Comparison of ENCODE assay signal across 7 mouse cellular contexts in the genomic region with DNA sequence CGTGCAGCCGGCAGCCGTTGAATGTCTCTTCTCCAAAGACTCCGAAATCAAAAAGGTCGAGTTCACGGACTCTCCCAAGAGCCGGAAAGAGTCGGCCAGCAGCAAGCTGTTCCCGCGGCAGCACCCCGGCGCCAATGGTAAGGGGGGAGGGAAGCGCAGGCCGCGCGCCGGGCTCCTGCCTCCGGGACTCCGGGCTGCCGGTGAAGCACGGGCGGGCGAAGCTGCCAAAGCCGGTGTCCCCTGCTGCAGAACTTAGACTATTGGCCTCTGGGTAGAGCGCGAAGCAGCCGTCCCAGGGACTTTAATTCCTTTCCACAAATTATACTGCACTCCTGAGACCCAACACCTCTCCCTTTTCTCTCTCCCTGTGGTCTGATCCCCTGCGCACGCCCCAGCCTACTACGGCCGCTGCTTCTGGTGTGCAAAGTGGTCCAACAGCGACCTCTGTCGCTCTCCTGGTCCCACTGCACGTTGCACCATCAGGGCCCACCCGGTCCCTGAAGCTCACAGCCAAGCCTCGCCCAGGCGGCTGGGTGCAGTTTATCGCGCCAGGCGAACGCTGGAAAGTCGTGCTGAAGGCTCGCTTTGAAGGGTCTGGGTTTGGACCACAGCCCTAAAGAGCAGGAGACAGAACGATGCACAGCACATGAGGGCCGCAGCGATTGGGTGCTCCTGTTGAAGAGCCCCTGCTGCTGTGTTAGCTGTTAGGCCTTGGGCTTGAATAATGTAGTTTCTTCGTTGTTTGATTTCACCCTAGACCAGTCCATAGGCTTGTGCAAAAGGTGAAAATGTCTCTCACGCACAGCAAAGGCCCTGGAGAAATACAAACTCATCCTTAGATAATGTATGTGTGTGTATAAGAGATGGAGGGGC. TPM values are rescaled to one million over a fixed set of nuclear protein-coding genes. Genes with fewer than 3 reads are reported as not detected.
DNase-seq lines count a peak whose midpoint lies in the region; ATAC-seq and TF ChIP-seq lines count a peak whose summit lies in the region.

No protein-coding gene starts in this region.

- H3K36me3 ChIP-seq in hindbrain, embryonic 14.5 days (replicated peaks; ENCODE audit: control insufficient read depth, insufficient read depth): no peaks in the 10 kb centered on the region
- H3K36me3 ChIP-seq in midbrain, embryonic 11.5 days (ENCODE audit: control insufficient read depth, insufficient read depth, low read length): no peaks in the 10 kb centered on the region
- H3K36me3 ChIP-seq in stomach, embryonic 16.5 days (ENCODE audit: control insufficient read depth, insufficient read depth, low read length): no peaks in the 10 kb centered on the region

- H3K4me3 ChIP-seq in hindbrain, embryonic 14.5 days (replicated peaks; ENCODE audit: low read length): peak overlapping the region; percentile 32
- H3K4me3 ChIP-seq in midbrain, embryonic 11.5 days (ENCODE audit: low read depth, low read length): peak overlapping the region; percentile 40
- H3K4me3 ChIP-seq in stomach, embryonic 16.5 days (replicated peaks; ENCODE audit: low read length): peak overlapping the region; percentile 49

- peak; percentile 96 for ATAC-seq in hindbrain, embryonic 14.5 days (ENCODE audit: low FRiP score)
- peak; percentile 91 for ATAC-seq in midbrain, embryonic 11.5 days (ENCODE audit: low FRiP score)
- ATAC-seq in stomach, embryonic 16.5 days (ENCODE audit: insufficient read depth, low FRiP score): peak; percentile 91

- peak overlapping the region; percentile 28; the same call in 1 of the 2 replicates for H3K9ac ChIP-seq in hindbrain, embryonic 14.5 days
- H3K9ac ChIP-seq in midbrain, embryonic 11.5 days (ENCODE audit: low read length): peak overlapping the region; percentile 6
- H3K9ac ChIP-seq in stomach, embryonic 16.5 days (ENCODE audit: low read length): peak overlapping the region; percentile 55; the same call in 1 of the 2 replicates

- no peaks in the 10 kb centered on the region for H3K9me3 ChIP-seq in hindbrain, embryonic 14.5 days (ENCODE audit: control insufficient read depth, low read length)
- H3K9me3 ChIP-seq in midbrain, embryonic 11.5 days (ENCODE audit: control insufficient read depth, low read length): no peaks in the 10 kb centered on the region
- H3K9me3 ChIP-seq in stomach, embryonic 16.5 days (replicated peaks; ENCODE audit: control insufficient read depth, low read length): no peaks in the 10 kb centered on the region

- intact Hi-C loops in left cerebral cortex, postnatal 4 days (cut with DNase I): loop anchor here (1.0 to 10.0 kb wide), 3 partner anchors 855 to 1202 kb away; no protein-coding TSS in a partner anchor

- no peak overlapping the region for H3K27ac ChIP-seq in hindbrain, embryonic 14.5 days
- no peak overlapping the region for H3K27ac ChIP-seq in midbrain, embryonic 11.5 days (ENCODE audit: low read depth, low read length)
- no peak overlapping the region for H3K27ac ChIP-seq in stomach, embryonic 16.5 days (ENCODE audit: low read length)

- TF ChIP-seq CTCF in brain, embryonic 14.5 days (IDR thresholded peaks at IDR 0.05; ENCODE audit: borderline replicate concordance, extremely low read depth, insufficient read depth, insufficient read length): peak; percentile 96

- WGBS in hindbrain, embryonic 14.5 days: under 1% methylated on average over 48 of the region's 48 CpGs
- WGBS in midbrain, embryonic 11.5 days: under 1% methylated on average over 48 of the region's 48 CpGs
- WGBS in stomach, embryonic 16.5 days: 2% methylated on average over 48 of the region's 48 CpGs

- DNase-seq in WW6 (ENCODE audit: low read depth, low spot score): peak; percentile 89
- DNase-seq in brain, embryonic 14.5 days (ENCODE audit: low read depth): peak; percentile 95
- peak; percentile 36 to 73 for DNase-seq in frontal cortex, postnatal 10 days (ENCODE audit: low spot score in 2 of 2)
- DNase-seq in hindbrain, embryonic 14.5 days (ENCODE audit: low spot score): peak; percentile 91
- peak; percentile 89 for DNase-seq in left cerebral cortex, postnatal 4 days
- peak; percentile 98 for DNase-seq in midbrain, embryonic 11.5 days (ENCODE audit: low spot score, missing footprints)

- peak overlapping the region; percentile 74 for H3K4me2 ChIP-seq in hindbrain, embryonic 14.5 days (replicated peaks)
- H3K4me2 ChIP-seq in midbrain, embryonic 11.5 days: peak overlapping the region; percentile 67
- H3K4me2 ChIP-seq in stomach, embryonic 16.5 days (ENCODE audit: low read depth, low read length): peak overlapping the region; percentile 79

- peaks cover 14% of the 10 kb centered on the region; the same call in 1 of the 2 replicates for H3K4me1 ChIP-seq in hindbrain, embryonic 14.5 days (replicated peaks; ENCODE audit: control insufficient read depth, insufficient read depth, low read length)
- peaks cover 10% of the 10 kb centered on the region for H3K4me1 ChIP-seq in midbrain, embryonic 11.5 days (ENCODE audit: control insufficient read depth, insufficient read depth, low read length)
- H3K4me1 ChIP-seq in stomach, embryonic 16.5 days (ENCODE audit: control insufficient read depth, insufficient read depth, low read length): peaks cover 10% of the 10 kb centered on the region

- TF ChIP-seq POLR2A in brain, embryonic 14.5 days (IDR thresholded peaks at IDR 0.05; ENCODE audit: borderline replicate concordance, extremely low read depth, insufficient read depth, insufficient read length, poor library complexity, severe bottlenecking): no peak

- peaks cover 96% of the 10 kb centered on the region for H3K27me3 ChIP-seq in hindbrain, embryonic 14.5 days (ENCODE audit: control insufficient read depth, insufficient read depth, low read length)
- H3K27me3 ChIP-seq in midbrain, embryonic 11.5 days (ENCODE audit: control insufficient read depth, insufficient read depth, low read length): peaks cover 94% of the 10 kb centered on the region
- H3K27me3 ChIP-seq in stomach, embryonic 16.5 days (ENCODE audit: control insufficient read depth, insufficient read depth, low read length): peaks cover 79% of the 10 kb centered on the region

RNA-seq across cellular contexts. Expression of gene Pitx2, which starts 5.0 kb away (rescaled TPM):
- 17.2 and 18.6 TPM in 2 replicates for polyA plus RNA-seq in brain, embryonic 14.5 days (2012; rRNA removed)
- polyA plus RNA-seq in hindbrain, embryonic 14.5 days (2014; fragmentation: Nextera tagmentation; extraction: Ambion mirVana): 1.3 and 2.0 TPM in 2 replicates
- total RNA-seq in left cerebral cortex, postnatal 4 days (2021): not detected
- 53.7 and 56.3 TPM in 2 replicates for polyA plus RNA-seq in midbrain, embryonic 11.5 days (2014; fragmentation: Nextera tagmentation; extraction: Ambion mirVana)
- polyA plus RNA-seq in stomach, embryonic 16.5 days (2015; fragmentation: Nextera tagmentation; extraction: Ambion mirVana): 19.0 and 22.1 TPM in 2 replicates
